Mouse (Mus musculus) lung, embryonic 14.5 days (tissue): Measurements from ENCODE around the gene Plppr3. TPM values are rescaled to one million over a fixed set of nuclear protein-coding genes. Genes with fewer than 3 reads are reported as not detected.

ENCODE experiments used
- ATAC-seq: fragments of 200-750 bp; cut with Nextera tagmentation; 2 replicates; pipeline ENCODE4 v1.8.0; 2017; ENCODE audit warnings: mild to moderate bottlenecking, moderate TSS enrichment, moderate library complexity; ENCODE audit not compliant: insufficient read depth
- DNase-seq: peaks from one replicate; pipeline ENCODE4 v3.0.0-alpha.2; 2015
- H3K27ac ChIP-seq: fragments of 300-500 bp; sonication (generic); 2 replicates; pipeline ENCODE4 v1.5.1; 2014; ENCODE audit warnings: low read depth, mild to moderate bottlenecking, moderate library complexity
- H3K27me3 ChIP-seq: fragments of 300-500 bp; sonication (generic); 2 replicates; pipeline ENCODE4 v1.6.1; 2014; ENCODE audit warnings: low read length, control low read depth; ENCODE audit not compliant: insufficient read depth
- H3K36me3 ChIP-seq: fragments of 300-500 bp; sonication (generic); 2 replicates; pipeline ENCODE4 v1.6.1; 2014; ENCODE audit warnings: control low read depth; ENCODE audit not compliant: insufficient read depth
- H3K4me1 ChIP-seq: fragments of 300-500 bp; sonication (generic); 2 replicates; pipeline ENCODE4 v1.6.1; 2014; ENCODE audit warnings: antibody characterized with exemption, control low read depth; ENCODE audit not compliant: insufficient read depth
- H3K4me2 ChIP-seq: fragments of 300-500 bp; sonication (generic); 2 replicates; pipeline ENCODE4 v1.6.1; 2014; ENCODE audit warnings: mild to moderate bottlenecking
- H3K4me3 ChIP-seq: fragments of 300-500 bp; sonication (generic); 2 replicates; pipeline ENCODE4 v1.5.1; 2014; ENCODE audit warnings: low read depth, low read length
- H3K9ac ChIP-seq: fragments of 300-500 bp; sonication (generic); 2 replicates; pipeline ENCODE4 v1.6.1; 2014
- H3K9me3 ChIP-seq: fragments of 300-500 bp; sonication (generic); 2 replicates; pipeline ENCODE4 v1.6.1; 2016; ENCODE audit warnings: low read depth, low read length, control low read depth
- CTCF ChIP-seq: IDR thresholded peaks from 2 replicates; pipeline ENCODE4 v1.5.1; 2016; ENCODE audit warnings: antibody characterized with exemption, low read depth
- WGBS: fragments of 180-500 bp; shearing (Covaris S2); extraction: QIAGEN DNeasy Blood & Tissue Kit; methylation state at CpG from one replicate; pipeline ENCODE4 v1.1.7; 2014; 5-methylcytosine and 5-hydroxymethylcytosine counted together
- polyA plus RNA-seq: library from polyadenylated mRNA; unstranded; fragments of >200 nt; fragmentation: Nextera tagmentation; extraction: Ambion mirVana; gene quantifications from 2 replicates; pipeline ENCODE4 v1.2.1, GENCODE M21; 2014

The Plppr3 gene
- polyA plus RNA-seq: 31.3 and 37.4 TPM in 2 replicates

- H3K27ac ChIP-seq: peak within 1 kb of the TSS; percentile 37; the same call in 1 of the 2 replicates
- 1% methylated on average over 53 of the region's 57 CpGs for WGBS
- TF ChIP-seq CTCF: no peak
- H3K4me1 ChIP-seq: no peaks in the 10 kb centered on the region; the same call in 1 of the 2 replicates
- H3K4me2 ChIP-seq: peak within 1 kb of the TSS; percentile 97
- no peaks in the 10 kb centered on the region for H3K27me3 ChIP-seq
- peak within 1 kb of the TSS; percentile 79 for H3K9ac ChIP-seq
- no peaks in the 10 kb centered on the region for H3K9me3 ChIP-seq
- DNase-seq (peak; percentile 74), ATAC-seq (peak; percentile 88)
- H3K36me3 ChIP-seq: no peaks in the 10 kb centered on the region
- H3K4me3 ChIP-seq: peak within 1 kb of the TSS; percentile 72
These were observed at the start of gene Plppr3, which contains the start of gene Prtn3 for GRCm38 (mm10) chr10:79874290-79874862. Gene Plppr3, minus strand, starts transcription at chr10:79874634. Gene Prtn3, plus strand, starts transcription at chr10:79874476.

GRCm38 (mm10) chr10:79921572-79921971, 47.1 kb upstream of the Plppr3 start:
- H3K36me3 ChIP-seq: no peaks in the 10 kb centered on the region
- peak; percentile 48 for DNase-seq
- no peak for TF ChIP-seq CTCF
- H3K4me3 ChIP-seq: peak overlapping the region; percentile 28
- no peaks in the 10 kb centered on the region for H3K9me3 ChIP-seq
- no peak for ATAC-seq
- H3K4me1 ChIP-seq: no peaks in the 10 kb centered on the region; the same call in 1 of the 2 replicates
- WGBS: 2% methylated on average over 34 of the region's 34 CpGs
- peaks cover 61% of the 10 kb centered on the region for H3K27me3 ChIP-seq
- H3K9ac ChIP-seq: peak overlapping the region; percentile 34; the same call in 1 of the 2 replicates
- peak overlapping the region; percentile 55 for H3K4me2 ChIP-seq
- H3K27ac ChIP-seq: no peak overlapping the region

DNA sequence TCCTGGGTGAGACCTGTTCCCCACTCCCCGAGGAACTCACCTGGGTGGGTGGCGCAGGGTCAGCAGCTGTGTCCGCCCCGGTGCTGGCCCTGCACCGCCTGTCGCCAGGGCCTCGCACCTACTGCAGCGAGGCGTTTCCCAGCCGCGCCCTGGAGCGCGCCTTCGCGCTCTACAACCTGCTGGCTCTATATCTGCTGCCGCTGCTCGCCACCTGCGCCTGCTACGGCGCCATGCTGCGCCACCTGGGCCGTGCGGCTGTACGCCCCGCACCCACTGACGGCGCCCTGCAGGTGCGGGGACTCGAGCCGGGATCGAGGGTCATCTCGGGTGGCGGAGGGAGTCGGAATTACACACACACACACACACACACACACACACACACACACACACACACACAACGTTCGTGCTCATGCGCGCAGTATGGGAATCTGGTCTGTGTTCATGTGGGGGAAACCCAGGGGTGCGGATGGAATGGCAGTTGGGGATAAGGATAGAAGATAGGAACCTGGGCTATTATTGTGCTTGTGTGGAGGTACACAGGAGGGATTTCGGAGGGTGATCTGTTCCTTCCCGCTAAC, 46.6 kb upstream of the Plppr3 start, which contains the start of gene R3hdm4:
Gene R3hdm4 (minus strand): TSS at position 251 of the 578 bp plus-strand sequence.
- no peak for DNase-seq
- 4% methylated on average over 39 of the region's 41 CpGs for WGBS
- no peaks in the 10 kb centered on the region for H3K36me3 ChIP-seq
- no peaks in the 10 kb centered on the region for H3K9me3 ChIP-seq
- H3K27ac ChIP-seq: no peak within 1 kb of the TSS
- peaks cover 2% of the 10 kb centered on the region; the same call in 1 of the 2 replicates for H3K4me1 ChIP-seq
- H3K27me3 ChIP-seq: peaks cover 61% of the 10 kb centered on the region
- TF ChIP-seq CTCF: no peak
- peak within 1 kb of the TSS; percentile 28 for H3K4me3 ChIP-seq
- H3K9ac ChIP-seq: peak within 1 kb of the TSS; percentile 34; the same call in 1 of the 2 replicates
- H3K4me2 ChIP-seq: peak within 1 kb of the TSS; percentile 55
- no peak for ATAC-seq

DNA sequence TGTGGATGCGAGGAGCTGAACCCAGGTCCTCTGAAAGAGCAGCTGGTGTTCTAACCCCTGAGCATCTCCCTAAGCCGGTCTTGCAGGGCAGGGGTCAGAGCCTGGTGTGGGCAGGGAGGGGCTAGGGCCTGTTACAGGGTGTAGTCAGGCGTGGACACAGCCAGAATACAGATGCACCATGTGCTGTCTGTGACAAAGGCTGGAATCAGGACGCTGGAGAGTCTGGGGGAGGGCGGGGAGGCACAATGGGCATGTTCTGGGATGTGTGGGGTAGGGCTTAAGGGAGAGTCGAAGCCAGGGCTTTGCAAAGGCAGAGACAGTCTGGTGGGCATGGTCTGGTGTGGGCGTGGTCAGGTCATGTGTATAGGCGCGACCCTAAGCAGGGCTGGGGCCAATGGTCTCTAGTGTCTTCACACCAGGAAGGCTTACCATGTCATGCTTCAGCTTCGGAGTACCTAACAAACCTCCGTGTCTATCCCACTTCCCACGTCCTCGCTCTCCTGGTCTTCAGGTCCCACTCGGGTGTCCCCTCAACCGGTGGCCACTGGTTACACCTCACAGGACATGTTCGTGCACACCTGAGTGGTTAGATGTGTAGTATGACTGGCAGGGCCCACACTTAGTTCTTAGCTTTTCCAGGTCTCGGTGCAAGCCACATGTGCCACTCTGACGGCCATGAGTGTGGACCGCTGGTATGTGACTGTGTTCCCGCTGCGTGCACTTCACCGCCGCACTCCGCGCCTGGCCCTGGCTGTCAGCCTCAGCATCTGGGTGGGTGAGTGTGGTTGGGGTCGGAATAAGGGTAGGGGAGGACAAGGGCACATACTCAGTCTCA, 45.8 kb upstream of the Plppr3 start:
- ATAC-seq: no peak
- TF ChIP-seq CTCF: no peak
- 17% methylated on average over 26 of the region's 26 CpGs for WGBS
- Histone ChIP-seq H3K27me3 (peaks cover 61% of the 10 kb centered on the region), H3K27ac (no peak overlapping the region), H3K4me3 (peak overlapping the region; percentile 28), H3K4me2 (peak overlapping the region; percentile 55; the same call in 1 of the 2 replicates), H3K9me3 (no peaks in the 10 kb centered on the region), H3K36me3 (no peaks in the 10 kb centered on the region), H3K4me1 (peaks cover 5% of the 10 kb centered on the region; the same call in 1 of the 2 replicates), H3K9ac (no peak overlapping the region)
- DNase-seq: no peak

DNA sequence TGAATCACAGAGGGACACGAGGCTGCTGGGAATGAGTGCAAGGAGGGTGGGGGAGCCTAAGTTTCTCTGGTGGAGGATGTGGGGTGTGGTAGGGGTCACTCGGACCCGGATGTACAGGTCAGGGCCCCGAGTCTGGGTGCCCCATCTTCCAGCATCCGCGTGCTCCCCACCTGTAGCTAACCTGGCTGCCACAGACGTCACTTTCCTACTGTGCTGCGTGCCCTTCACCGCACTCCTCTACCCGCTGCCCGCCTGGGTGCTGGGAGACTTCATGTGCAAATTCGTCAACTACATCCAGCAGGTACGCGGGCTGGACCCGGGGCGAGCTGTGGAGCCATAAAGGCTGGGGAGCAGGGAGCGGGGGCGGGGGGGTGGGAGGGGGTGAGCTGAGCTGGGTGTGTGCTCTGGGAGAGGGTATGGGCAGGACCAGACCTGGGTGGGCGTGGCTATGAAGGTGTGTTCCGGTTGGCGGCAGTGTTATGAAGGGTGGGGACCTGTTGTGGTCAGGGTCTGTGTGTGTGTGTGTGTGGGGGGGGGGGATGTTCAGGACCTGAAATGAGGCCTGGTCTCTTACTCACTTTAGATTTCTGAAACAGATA, 44.9 kb upstream of the Plppr3 start:
- peak overlapping the region; percentile 23 for H3K9ac ChIP-seq
- no peak overlapping the region for H3K27ac ChIP-seq
- no peak for TF ChIP-seq CTCF
- H3K9me3 ChIP-seq: no peaks in the 10 kb centered on the region
- peak overlapping the region; percentile 22 for H3K4me3 ChIP-seq
- no peak for DNase-seq
- peaks cover 61% of the 10 kb centered on the region for H3K27me3 ChIP-seq
- WGBS: 4% methylated on average over 21 of the region's 21 CpGs
- H3K36me3 ChIP-seq: no peaks in the 10 kb centered on the region
- H3K4me2 ChIP-seq: peak overlapping the region; percentile 48
- no peak for ATAC-seq
- peaks cover 5% of the 10 kb centered on the region; the same call in 1 of the 2 replicates for H3K4me1 ChIP-seq

DNA sequence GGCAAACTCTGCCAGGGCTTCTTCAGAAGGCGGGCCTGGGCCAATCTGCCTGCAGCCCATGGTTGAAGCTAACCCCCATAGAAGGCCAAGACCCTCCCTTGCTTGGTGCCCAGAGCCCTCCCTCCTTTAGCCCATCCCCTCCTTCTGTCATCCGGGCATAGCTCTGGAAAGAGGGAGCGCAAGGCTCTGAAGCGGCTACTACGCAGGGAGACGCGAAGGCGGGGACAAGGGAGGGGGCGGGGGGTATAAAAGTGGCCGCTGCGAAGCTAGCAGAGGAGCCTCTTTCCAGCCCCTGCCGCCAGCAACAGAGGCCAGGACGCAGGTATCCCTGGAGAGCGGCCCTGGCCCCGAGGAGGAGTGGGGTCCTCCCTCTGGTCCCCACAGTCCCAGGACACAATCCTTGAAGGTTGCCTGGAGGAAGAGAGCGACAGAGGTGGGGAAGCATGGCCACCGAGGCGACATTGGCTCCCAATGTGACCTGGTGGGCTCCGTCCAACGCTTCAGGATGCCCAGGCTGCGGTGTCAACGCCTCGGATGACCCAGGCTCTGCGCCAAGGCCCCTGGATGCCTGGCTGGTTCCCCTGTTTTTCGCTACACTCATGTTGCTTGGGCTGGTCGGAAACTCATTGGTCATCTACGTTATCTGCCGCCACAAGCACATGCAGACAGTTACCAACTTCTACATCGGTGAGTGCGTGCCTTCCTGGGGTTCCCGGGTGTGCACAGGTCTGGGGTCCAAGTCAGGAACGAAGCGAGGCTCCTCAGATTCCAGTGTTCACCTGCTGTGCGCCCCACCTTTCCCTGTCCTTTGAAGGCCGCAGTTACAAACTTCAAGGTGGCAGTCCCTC, 44.0 kb upstream of the Plppr3 start:
- Histone ChIP-seq H3K9me3 (no peaks in the 10 kb centered on the region), H3K36me3 (no peaks in the 10 kb centered on the region), H3K27ac (no peak overlapping the region), H3K9ac (peak overlapping the region; percentile 10), H3K4me1 (peaks cover 5% of the 10 kb centered on the region; the same call in 1 of the 2 replicates), H3K4me3 (peak overlapping the region; percentile 84), H3K27me3 (peaks cover 61% of the 10 kb centered on the region), H3K4me2 (peak overlapping the region; percentile 97)
- DNase-seq (peak; percentile 51), ATAC-seq (no peak; the same call in 1 of the 2 replicates)
- TF ChIP-seq CTCF: no peak
- 7% methylated on average over 35 of the region's 35 CpGs for WGBS
